Mouse (Mus musculus) limb, embryonic 12.5 days (tissue): Measurements from ENCODE around the gene Cd79a. TPM values are rescaled to one million over a fixed set of nuclear protein-coding genes. Genes with fewer than 3 reads are reported as not detected.
"Not testable (repeated sequence)": the region's sequence is repeated elsewhere in the genome, so short reads cannot be mapped to it uniquely, and the experiment has no call there.

Source experiments
- ATAC-seq: fragments of 200-750 bp; cut with Nextera tagmentation; 2 replicates; pipeline ENCODE4 v1.8.0; 2017; ENCODE audit warnings: low read depth, moderate TSS enrichment; ENCODE audit not compliant: insufficient number of reproducible peaks, insufficient read depth, low FRiP score, low TSS enrichment
- H3K27ac ChIP-seq: fragments of 300-500 bp; sonication (generic); 2 replicates; pipeline ENCODE4 v1.5.1; 2016; ENCODE audit warnings: mild to moderate bottlenecking, moderate library complexity
- H3K27me3 ChIP-seq: fragments of 300-500 bp; sonication (generic); 2 replicates; pipeline ENCODE4 v1.6.1; 2016; ENCODE audit warnings: mild to moderate bottlenecking, moderate library complexity
- H3K36me3 ChIP-seq: fragments of 300-500 bp; sonication (generic); 2 replicates; pipeline ENCODE4 v1.6.1; 2016; ENCODE audit warnings: mild to moderate bottlenecking, moderate library complexity
- H3K4me1 ChIP-seq: fragments of 300-500 bp; sonication (generic); replicated peaks from 2 replicates; pipeline ENCODE4 v1.6.1; 2016
- H3K4me2 ChIP-seq: fragments of 300-500 bp; sonication (generic); 2 replicates; pipeline ENCODE4 v1.6.1; 2016; ENCODE audit warnings: mild to moderate bottlenecking, moderate library complexity
- H3K4me3 ChIP-seq: fragments of 300-500 bp; sonication (generic); replicated peaks from 2 replicates; pipeline ENCODE4 v1.5.1; 2016; ENCODE audit warnings: mild to moderate bottlenecking
- H3K9ac ChIP-seq: fragments of 300-500 bp; sonication (generic); replicated peaks from 2 replicates; pipeline ENCODE4 v1.6.1; 2016; ENCODE audit warnings: mild to moderate bottlenecking, moderate library complexity
- H3K9me3 ChIP-seq: fragments of 300-500 bp; sonication (generic); 2 replicates; pipeline ENCODE4 v1.6.1; 2016; ENCODE audit warnings: mild to moderate bottlenecking, moderate library complexity
- WGBS: fragments of 180-500 bp; shearing (Covaris S2); methylation state at CpG from one replicate; pipeline ENCODE4 v1.1.7; 2016; 5-methylcytosine and 5-hydroxymethylcytosine counted together
- polyA plus RNA-seq: library from polyadenylated mRNA; unstranded; fragments of >200 nt; fragmentation: Nextera tagmentation; extraction: Ambion mirVana; gene quantifications from 2 replicates; pipeline ENCODE4 v1.2.1, GENCODE M21; 2016

The Cd79a gene
- polyA plus RNA-seq, 1 experiment from 2014 or later, result 0.51 TPM

GRCm38 (mm10) chr7:24887096-24887495, 10.1 kb upstream of the Cd79a start:
- Histone ChIP-seq H3K27ac (peak overlapping the region; percentile 53; the same call in 1 of the 2 replicates), H3K4me1 (peaks cover 29% of the 10 kb centered on the region), H3K9ac (peak overlapping the region; percentile 100), H3K9me3 (no peaks in the 10 kb centered on the region), H3K4me2 (peak overlapping the region; percentile 89), H3K4me3 (no peak overlapping the region; the same call in 1 of the 2 replicates), H3K36me3 (peaks cover 56% of the 10 kb centered on the region), H3K27me3 (no peaks in the 10 kb centered on the region)
- 71% methylated on average over 4 of the region's 4 CpGs for WGBS
- no peak for ATAC-seq

GRCm38 (mm10) chr7:24889431-24890220, 7.6 kb upstream of the Cd79a start:
- no peak; the same call in 1 of the 2 replicates for ATAC-seq
- no peak overlapping the region for H3K4me3 ChIP-seq
- H3K4me1 ChIP-seq, result peaks cover 29% of the 10 kb centered on the region
- no peaks in the 10 kb centered on the region for H3K27me3 ChIP-seq
- no peaks in the 10 kb centered on the region for H3K9me3 ChIP-seq
- H3K4me2 ChIP-seq, result no peak overlapping the region
- no peak overlapping the region for H3K9ac ChIP-seq
- peaks cover 59% of the 10 kb centered on the region for H3K36me3 ChIP-seq
- H3K27ac ChIP-seq, result no peak overlapping the region; the same call in 1 of the 2 replicates
- WGBS, result 80% methylated on average over 6 of the region's 6 CpGs

GRCm38 (mm10) chr7:24890281-24891216, 6.6 kb upstream of the Cd79a start:
- Histone ChIP-seq H3K4me1 (peaks cover 25% of the 10 kb centered on the region), H3K4me2 (no peak overlapping the region), H3K9ac (no peak overlapping the region), H3K27me3 (no peaks in the 10 kb centered on the region), H3K36me3 (peaks cover 57% of the 10 kb centered on the region), H3K4me3 (no peak overlapping the region), H3K27ac (no peak overlapping the region; the same call in 1 of the 2 replicates), H3K9me3 (no peaks in the 10 kb centered on the region)
- WGBS, result 37% methylated on average over 10 of the region's 10 CpGs
- ATAC-seq, result peak; percentile 69; the same call in 1 of the 2 replicates

DNA sequence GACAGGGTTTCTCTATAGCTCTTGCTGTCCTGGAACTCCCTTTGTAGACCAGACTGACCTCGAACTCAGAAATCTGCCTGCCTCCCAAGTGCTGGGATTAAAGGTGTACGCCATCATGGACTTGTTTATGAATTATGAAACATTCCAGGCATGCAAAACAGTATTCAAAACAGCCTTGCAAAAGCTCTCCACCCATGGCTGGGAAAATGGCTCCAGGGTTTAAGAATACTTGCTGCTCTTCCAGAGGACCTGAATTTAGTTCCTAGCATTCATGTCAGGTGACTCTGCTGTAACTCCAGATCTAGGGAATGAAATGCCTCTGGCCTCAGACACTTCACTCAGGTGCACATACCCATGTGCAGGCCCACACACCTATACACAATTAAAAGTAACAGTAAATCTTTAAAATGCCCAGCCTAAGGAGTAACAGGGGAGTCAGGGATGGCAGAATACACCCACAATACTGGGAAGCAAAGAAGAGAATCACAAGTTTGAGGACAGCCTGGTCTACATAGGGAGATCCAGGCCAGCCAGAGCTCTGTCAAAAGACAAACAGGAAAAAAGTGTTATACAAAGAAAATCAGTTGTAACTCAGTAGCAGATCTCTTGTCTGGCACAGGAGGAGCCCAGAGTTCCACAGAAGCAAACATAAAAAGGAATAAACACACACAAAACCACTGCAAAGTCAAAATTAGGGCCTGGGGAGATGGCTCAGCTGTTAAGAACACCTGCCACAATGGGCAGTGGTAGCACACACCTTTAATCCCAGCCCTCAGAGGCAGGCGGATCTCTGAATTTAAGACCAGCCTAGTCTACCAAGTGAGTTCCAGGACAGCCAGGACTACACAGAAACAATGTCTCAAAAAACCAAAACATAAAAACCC, 5.7 kb upstream of the Cd79a start:
- no peak overlapping the region for H3K9ac ChIP-seq
- H3K4me2 ChIP-seq, result no peak overlapping the region
- H3K4me3 ChIP-seq, result no peak overlapping the region
- no peaks in the 10 kb centered on the region for H3K27me3 ChIP-seq
- peaks cover 48% of the 10 kb centered on the region for H3K36me3 ChIP-seq
- no peak overlapping the region for H3K27ac ChIP-seq
- no peak for ATAC-seq
- peaks cover 16% of the 10 kb centered on the region for H3K4me1 ChIP-seq
- 78% methylated on average over 3 of the region's 3 CpGs for WGBS
- H3K9me3 ChIP-seq, result no peaks in the 10 kb centered on the region

DNA sequence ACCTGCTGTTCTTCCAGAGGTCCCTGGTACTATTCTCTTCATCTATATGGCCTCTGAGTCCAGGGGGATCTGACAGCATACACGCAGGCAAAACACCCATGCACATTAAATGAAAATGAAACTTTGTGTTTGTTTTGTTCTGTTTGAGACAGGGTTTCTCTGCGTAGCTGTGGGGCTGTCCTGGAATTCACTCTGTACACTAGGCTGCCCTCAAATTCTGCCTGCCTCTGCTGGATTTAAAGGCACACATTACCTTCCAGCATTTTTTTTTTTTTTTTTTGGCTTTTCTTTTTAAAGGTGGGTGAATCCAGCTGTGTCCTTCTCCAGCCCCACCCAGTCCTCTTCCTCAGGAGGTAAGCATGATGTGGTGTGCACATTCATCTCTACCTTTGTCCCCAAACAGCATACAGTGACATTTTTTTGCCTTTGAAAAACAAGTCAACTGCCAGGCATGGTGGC, 5.0 kb upstream of the Cd79a start:
- no peaks in the 10 kb centered on the region for H3K27me3 ChIP-seq
- no peaks in the 10 kb centered on the region for H3K9me3 ChIP-seq
- no peak for ATAC-seq
- H3K36me3 ChIP-seq, result peaks cover 41% of the 10 kb centered on the region
- H3K9ac ChIP-seq, result no peak overlapping the region
- H3K27ac ChIP-seq, result no peak overlapping the region
- WGBS, result 79% methylated on average over 2 of the region's 2 CpGs
- no peak overlapping the region for H3K4me2 ChIP-seq
- H3K4me3 ChIP-seq, result no peak overlapping the region
- peaks cover 11% of the 10 kb centered on the region for H3K4me1 ChIP-seq

GRCm38 (mm10) chr7:24895749-24896148, 1.4 kb upstream of the Cd79a start:
- not testable (repeated sequence) for H3K36me3 ChIP-seq, H3K4me3 ChIP-seq, H3K27ac ChIP-seq, H3K9me3 ChIP-seq, H3K4me1 ChIP-seq, H3K4me2 ChIP-seq, H3K27me3 ChIP-seq, ATAC-seq, H3K9ac ChIP-seq
- 88% methylated on average over 2 of the region's 2 CpGs for WGBS

GRCm38 (mm10) chr7:24896269-24896668, 912 bp upstream of the Cd79a start:
- ATAC-seq, result no peak
- Histone ChIP-seq H3K4me3 (no peak overlapping the region), H3K27ac (no peak overlapping the region), H3K4me1 (peaks cover 4% of the 10 kb centered on the region; the same call in 1 of the 2 replicates), H3K4me2 (no peak overlapping the region), H3K9ac (no peak overlapping the region), H3K9me3 (no peaks in the 10 kb centered on the region), H3K27me3 (no peaks in the 10 kb centered on the region), H3K36me3 (0 out of 2 replicates have a peak, but pooled peaks cover 3% of the 10 kb centered on the region)
- 88% methylated on average over 8 of the region's 8 CpGs for WGBS

GRCm38 (mm10) chr7:24897959-24898358, 778 bp downstream of the Cd79a start:
- Histone ChIP-seq H3K9ac (no peak overlapping the region), H3K4me3 (no peak overlapping the region), H3K9me3 (no peaks in the 10 kb centered on the region), H3K4me2 (no peak overlapping the region), H3K27ac (no peak overlapping the region), H3K36me3 (no peaks in the 10 kb centered on the region), H3K4me1 (peaks cover 12% of the 10 kb centered on the region), H3K27me3 (no peaks in the 10 kb centered on the region)
- ATAC-seq, result no peak
- 82% methylated on average over 5 of the region's 5 CpGs for WGBS

- 71% methylated on average over 6 of the region's 6 CpGs for WGBS
Observed at GRCm38 (mm10) chr7:24901114-24901513, 3.9 kb downstream of the Cd79a start.

GRCm38 (mm10) chr7:24901842-24902241, 4.7 kb downstream of the Cd79a start:
- ATAC-seq, result no peak
- H3K27ac ChIP-seq, result no peak overlapping the region
- H3K27me3 ChIP-seq, result no peaks in the 10 kb centered on the region
- 59% methylated on average over 1 of the region's 1 CpGs for WGBS
- H3K4me2 ChIP-seq, result peak overlapping the region; percentile 88; the same call in 1 of the 2 replicates
- no peak overlapping the region for H3K9ac ChIP-seq
- peaks cover 41% of the 10 kb centered on the region for H3K4me1 ChIP-seq
- H3K36me3 ChIP-seq, result no peaks in the 10 kb centered on the region
- H3K9me3 ChIP-seq, result no peaks in the 10 kb centered on the region
- H3K4me3 ChIP-seq, result no peak overlapping the region

More at GRCm38 (mm10) chr7:24901114-24901513, 3.9 kb downstream of the Cd79a start:
- H3K9me3 ChIP-seq, result no peaks in the 10 kb centered on the region
- no peaks in the 10 kb centered on the region for H3K36me3 ChIP-seq
- H3K27me3 ChIP-seq, result no peaks in the 10 kb centered on the region
- H3K4me2 ChIP-seq, result no peak overlapping the region
- no peak overlapping the region for H3K4me3 ChIP-seq
- no peak overlapping the region for H3K9ac ChIP-seq
- no peak for ATAC-seq
- H3K4me1 ChIP-seq, result peaks cover 33% of the 10 kb centered on the region
- H3K27ac ChIP-seq, result no peak overlapping the region
